Mouse (Mus musculus) stomach, postnatal 0 days (tissue): ENCODE measurements around the gene Guf1.

Experiments
- CTCF ChIP-seq: IDR thresholded peaks from 2 replicates; pipeline ENCODE4 v1.5.1; 2016; ENCODE audit warnings: antibody characterized with exemption, low read depth, mild to moderate bottlenecking, moderate library complexity
- EP300 ChIP-seq: optimal IDR thresholded peaks from 2 replicates; pipeline ENCODE3; 2016; ENCODE audit warnings: antibody characterized with exemption

GRCm38 (mm10) chr5:69511631-69512030 lies 45.1 kb upstream of the Guf1 start:
- TF ChIP-seq EP300 (no peak), CTCF (no peak)
